Mouse (Mus musculus) Patski (cell line): ENCODE results near the gene Egfl8. TPM values are rescaled to one million over a fixed set of nuclear protein-coding genes. Genes with fewer than 3 reads are reported as not detected.

Experiments used
- ATAC-seq: fragments of 100-300 bp; one replicate; pipeline ENCODE4 v1.8.0; 2021
- CTCF ChIA-PET: fragments of 350-600 bp; sonication (Branson Sonifier 250); formaldehyde crosslinking; loops from one replicate; lab custom pipeline; 2022; ENCODE audit warnings: inconsistent platforms; lab: Charles Lee
- POLR2A ChIA-PET: fragments of 350-600 bp; sonication (Branson Sonifier 250); formaldehyde crosslinking; loops from one replicate; lab custom pipeline; 2022; ENCODE audit warnings: antibody characterized with exemption, inconsistent platforms; lab: Charles Lee
- DNase-seq: peaks from one replicate; pipeline ENCODE4 v3.0.0-alpha.2; 2011; ENCODE audit warnings: low read depth, low spot score
- H3K27me3 ChIP-seq: fragments of 371-371 bp; one replicate; pipeline ENCODE4 v1.5.1; 2021
- CTCF ChIP-seq: fragments of 100-300 bp; IDR thresholded peaks from one replicate; pipeline ENCODE4 v1.5.1; 2021
- in situ Hi-C: fragments of 300-500 bp; cut with MboI; formaldehyde crosslinking; loops from 3 replicates; pipeline ENCODE4 v1.11.1; 2018; ENCODE audit warnings: low pct_unique_long_range_greater_than_20kb, mixed read lengths
- polyA plus RNA-seq: library from polyadenylated mRNA; unstranded; gene quantifications from one replicate; pipeline ENCODE4 v1.2.3, GENCODE M21; 2021

The Egfl8 gene
- polyA plus RNA-seq, 1 experiment from 2014 or later: 2.5 TPM

DNA sequence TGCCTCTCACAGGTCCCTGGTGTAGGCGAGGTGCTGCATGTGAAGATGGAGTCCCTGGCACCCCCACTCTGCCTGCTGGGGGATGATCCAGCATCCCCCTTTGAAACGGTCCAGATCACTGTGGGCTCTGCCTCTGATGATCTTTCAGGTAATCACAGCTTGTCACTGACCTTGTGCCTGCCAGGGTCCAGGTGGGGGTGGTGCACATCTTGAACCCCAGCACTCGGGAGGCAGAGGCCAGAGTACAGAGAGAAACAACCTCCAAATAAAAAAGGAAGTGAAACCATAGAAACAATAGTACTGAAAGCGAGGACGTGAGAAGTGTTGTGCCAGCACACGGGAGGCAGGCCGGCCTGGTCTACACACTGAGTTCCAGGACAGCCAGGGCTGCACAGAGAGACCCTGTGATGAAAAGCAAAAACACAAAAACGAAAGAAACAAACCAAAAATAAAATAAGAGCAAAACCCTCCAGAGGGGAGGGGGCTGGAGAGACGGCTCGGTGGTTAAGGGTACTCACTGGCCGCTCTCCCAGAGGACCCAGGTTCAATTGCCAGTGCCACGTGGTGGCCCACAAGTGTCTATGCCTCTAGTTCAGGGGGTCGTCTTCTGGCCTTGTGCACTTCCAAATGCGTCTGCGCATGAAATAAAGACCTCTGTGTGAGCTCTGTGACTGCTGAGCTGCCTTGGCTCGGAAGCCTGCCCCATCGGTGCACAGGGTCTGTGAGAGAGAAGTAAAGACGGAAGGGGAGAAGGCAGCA is 33.5 kb upstream of the Egfl8 start:
- in situ Hi-C loops: loop anchor here (25.0 kb wide), 1 partner anchor 488 kb away; the partner anchor contains the start of genes Apom, Bag6 and D17H6S53E
- no peaks in the 10 kb centered on the region for H3K27me3 ChIP-seq
- ChIA-PET CTCF (interaction anchor here (1.1 kb wide), 1 partner anchor 8 kb away, joined by 3 read pairs; no protein-coding TSS in a partner anchor), POLR2A (interaction anchor here (0.8 kb wide), 1 partner anchor 31 kb away, joined by 3 read pairs; no protein-coding TSS in a partner anchor)
- ATAC-seq: no peak
- no peak for TF ChIP-seq CTCF
- DNase-seq: no peak

GRCm38 (mm10) chr17:34648141-34648890 is 32.5 kb upstream of the Egfl8 start:
- ChIA-PET POLR2A (no interaction called here), CTCF (interaction anchor here (1.3 kb wide), 1 partner anchor 29 kb away, joined by 4 read pairs; no protein-coding TSS in a partner anchor)
- H3K27me3 ChIP-seq: no peaks in the 10 kb centered on the region
- ATAC-seq (no peak), DNase-seq (no peak)
- TF ChIP-seq CTCF: no peak
- in situ Hi-C loops: loop anchor here (25.0 kb wide), 1 partner anchor 489 kb away; the partner anchor contains the start of genes Apom, Bag6 and D17H6S53E

GRCm38 (mm10) chr17:34646906-34647787 is 31.4 kb upstream of the Egfl8 start, which contains the start of gene Atf6b:
Atf6b (plus strand) TSS chr17:34647146.
- peak; percentile 92 for ATAC-seq
- H3K27me3 ChIP-seq: no peaks in the 10 kb centered on the region
- ChIA-PET CTCF (interaction anchor here (1.3 kb wide), 1 partner anchor 28 kb away, joined by 4 read pairs; no protein-coding TSS in a partner anchor), POLR2A (no interaction called here)
- DNase-seq: peak; percentile 79
- in situ Hi-C loops: loop anchor here (25.0 kb wide), 1 partner anchor 490 kb away; the partner anchor contains the start of genes Apom, Bag6 and D17H6S53E
- no peak for TF ChIP-seq CTCF

DNA sequence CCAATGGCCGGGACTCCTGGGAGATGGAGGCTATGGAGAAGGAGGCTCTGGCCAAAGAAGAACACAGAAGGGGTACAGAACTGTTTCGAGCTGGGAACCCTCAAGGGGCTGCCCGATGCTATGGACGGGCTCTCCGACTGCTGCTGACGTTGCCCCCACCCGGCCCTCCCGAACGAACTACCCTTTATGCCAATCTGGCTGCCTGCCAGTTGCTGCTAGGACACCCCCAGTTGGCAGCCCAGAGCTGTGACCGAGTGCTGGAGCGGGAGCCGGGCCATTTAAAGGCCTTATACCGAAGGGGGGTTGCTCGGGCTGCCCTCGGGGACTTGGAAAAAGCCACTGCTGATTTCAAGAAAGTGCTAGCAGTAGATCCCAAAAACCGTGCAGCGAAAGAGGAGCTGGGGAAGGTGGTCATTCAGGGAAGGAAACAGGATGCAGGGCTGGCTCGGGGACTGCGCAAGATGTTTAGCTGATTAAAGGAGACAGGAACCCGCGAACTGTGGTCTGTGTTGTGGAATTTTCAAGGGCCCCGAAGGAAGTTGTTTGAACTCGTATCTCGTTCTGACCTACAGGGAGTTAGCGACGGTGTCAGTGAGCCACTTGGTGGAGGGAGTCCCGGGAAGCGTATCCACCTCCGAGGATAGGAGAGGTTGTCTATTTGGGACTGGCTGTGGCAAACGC is 30.2 kb upstream of the Egfl8 start:
- ATAC-seq: no peak
- in situ Hi-C loops: loop anchor here (25.0 kb wide), 1 partner anchor 491 kb away; the partner anchor contains the start of genes Apom, Bag6 and D17H6S53E
- ChIA-PET CTCF (no interaction called here), POLR2A (no interaction called here)
- TF ChIP-seq CTCF: no peak
- H3K27me3 ChIP-seq: no peaks in the 10 kb centered on the region
- DNase-seq: no peak

DNA sequence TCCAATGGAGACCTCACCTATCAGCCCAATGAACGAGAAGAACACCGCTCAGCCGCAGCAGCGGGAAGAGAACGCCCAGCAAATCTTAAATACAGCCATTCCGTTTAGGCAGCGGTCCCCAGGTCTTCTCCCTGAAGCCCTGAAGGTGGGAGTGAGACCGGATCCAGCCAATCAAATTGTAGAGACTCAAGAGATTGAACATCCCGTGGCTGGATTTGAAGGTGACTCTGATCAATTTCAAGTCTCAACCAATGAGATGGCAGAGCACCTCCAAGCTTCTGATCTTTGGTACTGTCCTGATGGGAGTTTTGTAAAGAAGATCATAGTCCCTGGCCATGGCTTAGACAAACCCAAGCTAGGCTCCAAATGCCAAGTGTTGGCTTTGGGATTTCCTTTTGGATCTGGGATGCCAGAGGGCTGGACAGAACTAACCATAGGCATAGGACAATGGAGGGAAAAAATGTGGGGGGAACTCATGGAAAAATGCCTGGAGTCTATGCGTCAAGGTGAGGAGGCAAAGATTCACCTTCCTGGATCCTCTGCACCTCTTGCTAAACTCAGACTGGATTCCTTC is 29.6 kb upstream of the Egfl8 start:
- DNase-seq: no peak
- CTCF ChIA-PET: interaction anchor here (1.1 to 1.7 kb wide), 4 partner anchors 10 to 67 kb away, joined by 3 to 4 read pairs (median 4); partner anchors contain the start of genes Ppt2 and Prrt1
- TF ChIP-seq CTCF: no peak
- POLR2A ChIA-PET: interaction anchor here (1.0 kb wide), 1 partner anchor 43 kb away, joined by 3 read pairs; no protein-coding TSS in a partner anchor
- in situ Hi-C loops: loop anchor here (25.0 kb wide), 1 partner anchor 492 kb away; the partner anchor contains the start of genes Apom, Bag6 and D17H6S53E
- no peak for ATAC-seq
- no peaks in the 10 kb centered on the region for H3K27me3 ChIP-seq

DNA sequence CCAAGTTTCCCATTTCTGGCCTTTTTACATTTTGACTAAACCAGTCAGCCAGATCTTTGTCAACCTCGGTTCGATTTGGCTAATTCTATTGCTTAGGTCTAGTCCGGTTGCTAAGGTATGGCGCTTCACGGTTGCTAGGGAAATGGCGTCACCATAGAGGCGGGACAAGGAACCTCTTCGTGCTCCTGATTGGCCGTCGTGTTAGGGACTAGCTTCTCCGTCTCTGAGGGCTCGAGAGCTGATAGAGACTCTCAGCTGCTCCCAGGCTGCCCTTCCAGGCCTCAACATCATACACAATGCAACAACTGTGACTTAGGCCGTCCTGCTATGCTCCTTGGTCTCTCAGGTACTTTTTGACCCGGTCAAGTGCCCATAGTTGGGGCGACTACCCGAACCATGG is 28.8 kb upstream of the Egfl8 start, which contains the start of gene Fkbpl:
Fkbpl (plus strand) TSS at position 157 of the 400 bp plus-strand sequence.
- in situ Hi-C loops: loop anchor here (25.0 kb wide), 1 partner anchor 493 kb away; the partner anchor contains the start of genes Apom, Bag6 and D17H6S53E
- H3K27me3 ChIP-seq: no peaks in the 10 kb centered on the region
- no peak for TF ChIP-seq CTCF
- ATAC-seq (peak; percentile 41), DNase-seq (peak; percentile 86)
- CTCF ChIA-PET: interaction anchor here (0.6 to 1.9 kb wide), 7 partner anchors 9 to 67 kb away, joined by 3 to 6 read pairs (median 4); partner anchors contain the start of genes Ppt2 and Prrt1
- POLR2A ChIA-PET: interaction anchor here (1.0 kb wide), 1 partner anchor 42 kb away, joined by 3 read pairs; no protein-coding TSS in a partner anchor

- in situ Hi-C loops: loop anchor here (25.0 kb wide), 1 partner anchor 493 kb away; the partner anchor contains the start of genes Apom, Bag6 and D17H6S53E
- ChIA-PET CTCF (interaction anchor here (0.6 to 1.9 kb wide), 6 partner anchors 8 to 68 kb away, joined by 3 to 6 read pairs (median 4); partner anchors contain the start of genes Ppt2 and Prrt1), POLR2A (interaction anchor here (1.0 kb wide), 1 partner anchor 42 kb away, joined by 3 read pairs; no protein-coding TSS in a partner anchor)
- no peak for TF ChIP-seq CTCF
- no peak for ATAC-seq
- DNase-seq: no peak
- no peaks in the 10 kb centered on the region for H3K27me3 ChIP-seq
These were observed 28.2 kb upstream of the Egfl8 start for GRCm38 (mm10) chr17:34643944-34644343.

DNA sequence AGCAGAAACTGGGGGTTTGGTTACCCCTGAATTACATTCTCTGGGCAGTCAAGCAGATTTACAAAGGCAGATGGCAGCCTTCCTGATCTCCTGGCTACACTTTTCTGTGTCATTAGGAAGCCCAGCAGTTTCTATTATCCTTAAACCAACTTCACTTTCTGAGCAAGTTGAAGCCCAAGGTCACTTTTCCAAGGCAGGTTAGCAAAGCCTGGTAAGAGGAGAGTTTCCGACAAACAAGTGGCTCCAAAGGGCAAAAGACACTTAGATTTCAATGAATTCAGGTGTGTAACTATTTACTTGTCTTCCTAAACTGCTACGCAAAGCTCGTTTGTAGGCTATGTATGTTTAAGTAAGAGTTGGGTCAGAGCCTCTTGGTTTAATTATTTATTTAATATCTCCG is 27.6 kb upstream of the Egfl8 start:
- POLR2A ChIA-PET: no interaction called here
- TF ChIP-seq CTCF: no peak

More for the DNA sequence above, 27.6 kb upstream of the Egfl8 start:
- ATAC-seq (no peak), DNase-seq (no peak)
- in situ Hi-C loops: loop anchor here (25.0 kb wide), 1 partner anchor 494 kb away; the partner anchor contains the start of genes Apom, Bag6 and D17H6S53E
- CTCF ChIA-PET: interaction anchor here (1.3 to 1.9 kb wide), 2 partner anchors 17 to 25 kb away, joined by 3 to 6 read pairs; no protein-coding TSS in a partner anchor
- no peaks in the 10 kb centered on the region for H3K27me3 ChIP-seq
